Mouse (Mus musculus) thymus, postnatal 4 days (tissue): Measurements from ENCODE around the gene Tomm70a.
"Not testable (repeated sequence)": the region's sequence is repeated elsewhere in the genome, so short reads cannot be mapped to it uniquely, and the experiment has no call there.

Source experiments
- DNase-seq: peaks from one replicate; pipeline ENCODE4 v3.0.0; 2021

Gene Tomm70a

DNA sequence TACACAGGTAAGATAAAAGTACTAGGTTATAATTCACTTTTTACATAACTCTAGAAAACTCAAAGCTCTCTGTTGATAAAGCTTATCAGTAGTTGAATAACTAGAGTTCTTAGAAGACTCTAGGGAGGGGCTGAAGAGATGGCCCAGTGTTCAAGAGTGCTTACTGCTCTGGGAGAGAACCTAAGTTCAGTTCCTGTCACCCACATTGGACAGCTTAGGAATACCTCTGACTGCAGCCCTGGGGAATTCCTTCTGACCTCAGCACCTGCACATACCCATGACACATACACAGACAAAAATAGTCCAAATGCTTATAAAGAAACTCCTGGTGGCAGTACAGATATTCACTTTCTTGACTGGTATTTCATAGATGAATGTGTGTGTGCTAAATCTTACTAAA is 34.4 kb downstream of the Tomm70a start:
- no peak for DNase-seq

DNA sequence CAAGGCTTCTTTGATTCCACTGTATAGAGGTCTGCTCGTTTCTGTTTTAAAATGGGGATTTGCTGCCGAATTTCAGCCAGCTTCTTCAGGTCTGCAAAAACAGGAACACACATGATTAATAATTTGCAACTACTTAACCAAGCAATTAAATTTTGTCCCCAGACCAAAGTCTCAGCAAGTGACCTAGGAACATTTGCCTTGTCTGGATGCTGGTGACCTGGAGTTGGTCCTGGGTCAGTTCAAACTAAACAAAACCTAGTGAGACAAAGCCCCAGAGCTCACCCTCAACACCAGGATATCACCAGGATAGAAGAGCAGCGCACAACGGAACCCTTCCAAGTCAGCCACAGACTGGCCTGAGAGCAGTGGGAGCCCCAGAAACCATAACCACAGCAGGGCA is 35.6 kb downstream of the Tomm70a start:
- DNase-seq: no peak

- no peak for DNase-seq
Measured at GRCm38 (mm10) chr16:57157728-57158127, 36.2 kb downstream of the Tomm70a start.

GRCm38 (mm10) chr16:57159835-57160234 is 38.3 kb downstream of the Tomm70a start:
- no peak for DNase-seq

- no peak for DNase-seq
Measured at GRCm38 (mm10) chr16:57162841-57163240, 41.3 kb downstream of the Tomm70a start.

DNA sequence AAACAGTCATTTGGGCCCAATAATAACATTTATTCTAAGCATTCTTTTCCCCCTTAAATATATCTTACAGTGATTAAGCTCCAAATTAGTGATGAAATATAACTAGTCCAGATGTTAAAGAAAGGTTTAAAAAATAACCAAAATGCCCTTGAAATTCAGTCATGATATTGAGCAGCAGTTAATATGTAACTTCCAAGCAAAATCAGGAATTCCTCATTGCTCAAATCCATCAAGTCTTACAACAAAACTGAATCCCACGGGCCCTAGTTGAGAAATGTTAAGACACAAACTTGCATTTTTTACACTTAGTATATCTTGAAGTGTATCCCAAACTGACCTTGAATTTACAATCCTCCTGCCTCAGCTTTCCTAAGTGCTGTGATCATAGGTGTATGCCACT is 42.2 kb downstream of the Tomm70a start:
- no peak for DNase-seq

- DNase-seq: no peak
Measured at GRCm38 (mm10) chr16:57165157-57165556, 43.7 kb downstream of the Tomm70a start.

- no peak for DNase-seq
Measured at GRCm38 (mm10) chr16:57166086-57166485, 44.6 kb downstream of the Tomm70a start.

- peak; percentile 99 for DNase-seq
Measured at GRCm38 (mm10) chr16:57166611-57167513, 45.4 kb downstream of the Tomm70a start, which contains the start of gene Nit2. Gene Nit2, minus strand, starts transcription at chr16:57167341.

DNA sequence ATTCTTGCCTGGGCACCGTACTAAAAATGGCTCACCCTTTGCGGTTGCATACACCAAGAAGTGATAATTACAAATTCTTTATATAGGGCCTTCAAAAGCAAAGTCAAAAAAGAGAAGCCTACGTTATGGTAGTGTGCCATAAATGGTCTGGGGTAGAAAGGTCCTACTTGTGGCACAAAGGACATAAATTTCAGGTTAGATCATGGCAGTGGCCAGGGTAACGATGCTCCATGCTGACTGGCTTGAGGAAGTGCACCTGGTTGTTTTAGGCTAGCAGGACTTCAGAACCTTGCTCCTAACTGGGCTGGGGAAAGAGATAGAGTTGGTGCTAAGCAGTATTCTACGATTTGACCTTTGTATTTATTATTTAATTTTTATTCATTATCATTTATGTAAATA is 46.0 kb downstream of the Tomm70a start:
- no peak for DNase-seq

DNA sequence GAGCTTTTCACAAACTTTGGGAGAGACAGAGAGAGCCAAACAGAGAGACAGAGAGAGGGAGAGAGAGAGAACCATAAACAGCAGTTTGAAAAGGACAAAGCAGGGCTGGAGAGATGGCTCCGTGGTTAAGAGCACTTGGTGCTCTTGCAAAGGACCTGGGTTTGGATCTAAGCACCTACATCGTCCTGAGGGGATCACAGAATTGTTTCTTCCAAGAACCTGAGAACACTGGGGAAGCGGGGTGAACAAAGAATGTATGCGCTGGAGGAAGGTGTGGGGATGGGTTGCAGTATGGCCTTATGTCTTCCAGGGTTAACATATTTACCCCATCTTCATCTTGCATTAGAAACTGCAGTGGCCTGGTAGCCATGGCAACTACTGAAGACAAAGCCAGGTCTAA is 46.7 kb downstream of the Tomm70a start:
- DNase-seq: no peak

- DNase-seq: no peak
Measured at GRCm38 (mm10) chr16:57171161-57171560, 49.7 kb downstream of the Tomm70a start.

DNA sequence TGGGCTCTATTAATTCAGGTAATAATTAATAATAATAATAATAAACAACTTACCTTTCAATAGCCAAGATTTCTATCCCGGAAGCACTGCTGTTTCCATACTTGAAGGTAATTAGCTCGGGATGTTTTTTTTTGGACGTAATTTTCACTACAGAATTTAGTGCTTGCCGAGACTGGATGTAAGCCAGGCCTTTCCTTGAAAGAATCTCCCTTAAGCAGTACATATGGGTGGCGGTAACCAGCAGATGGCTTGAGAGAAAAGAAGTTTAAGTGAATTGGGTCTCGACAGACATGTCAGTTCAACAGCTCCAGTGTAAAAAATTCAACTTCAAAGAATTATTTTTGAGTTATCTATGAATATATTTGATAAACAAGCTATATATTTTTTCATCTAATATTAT is 50.1 kb downstream of the Tomm70a start:
- no peak for DNase-seq

DNA sequence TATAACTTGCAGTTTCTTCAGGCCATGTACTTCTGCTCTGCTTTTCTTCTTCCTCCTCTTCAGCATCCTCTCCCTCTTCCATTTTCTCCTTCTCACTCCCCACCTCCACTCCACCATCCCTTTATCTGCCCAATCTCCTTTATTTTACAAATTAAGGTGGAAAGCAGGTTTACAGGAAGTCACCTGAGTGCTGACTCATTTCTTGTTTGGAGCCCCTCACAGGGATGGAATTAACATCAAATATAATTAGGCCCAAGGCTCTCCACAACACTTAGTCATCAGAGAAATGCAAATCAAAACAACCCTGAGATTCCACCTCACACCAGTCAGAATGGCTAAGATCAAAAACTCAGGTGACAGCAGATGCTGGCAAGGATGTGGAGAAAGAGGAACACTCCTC is 53.0 kb downstream of the Tomm70a start:
- not testable (repeated sequence) for DNase-seq

- DNase-seq: no peak
Measured at GRCm38 (mm10) chr16:57175751-57176150, 54.2 kb downstream of the Tomm70a start.

DNA sequence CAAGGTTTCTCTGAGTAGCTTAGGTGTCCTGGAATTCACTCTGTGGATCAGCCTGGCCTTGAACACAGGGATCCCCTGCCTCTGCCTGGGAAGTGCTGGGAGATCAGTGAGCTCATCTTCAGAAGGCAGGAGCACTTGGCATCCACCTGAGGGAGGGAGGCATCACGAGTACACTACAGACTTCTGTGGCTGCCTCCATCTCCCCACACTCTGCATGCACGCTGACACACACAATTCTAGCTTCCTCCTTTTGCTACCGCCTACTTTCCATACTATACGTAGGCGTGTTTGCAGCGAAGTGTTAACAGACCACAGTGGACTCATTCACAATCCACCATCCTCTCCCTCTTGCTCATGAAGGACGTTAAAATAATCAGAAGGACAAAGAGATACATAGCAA is 54.8 kb downstream of the Tomm70a start:
- no peak for DNase-seq

DNA sequence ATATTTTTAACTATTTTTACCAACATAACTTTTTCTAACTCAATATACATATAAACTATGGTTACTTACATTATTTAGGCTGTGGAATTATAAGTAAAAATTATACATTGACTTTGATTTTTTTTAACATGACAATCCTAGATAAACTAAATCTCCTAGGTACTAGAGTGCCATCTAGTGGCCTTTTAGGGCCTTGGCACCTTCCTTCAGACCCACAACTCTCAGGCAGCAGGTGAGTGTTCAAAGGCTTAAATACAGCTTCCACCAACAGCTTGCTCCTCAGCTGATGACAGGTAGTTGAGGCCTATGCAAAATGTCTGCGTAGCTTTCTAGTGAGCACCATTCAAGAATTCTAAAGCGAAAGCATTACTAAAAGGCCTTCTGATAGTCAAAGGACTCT is 55.8 kb downstream of the Tomm70a start:
- peak; percentile 37 for DNase-seq

GRCm38 (mm10) chr16:57177664-57178063 is 56.2 kb downstream of the Tomm70a start:
- DNase-seq: no peak

DNA sequence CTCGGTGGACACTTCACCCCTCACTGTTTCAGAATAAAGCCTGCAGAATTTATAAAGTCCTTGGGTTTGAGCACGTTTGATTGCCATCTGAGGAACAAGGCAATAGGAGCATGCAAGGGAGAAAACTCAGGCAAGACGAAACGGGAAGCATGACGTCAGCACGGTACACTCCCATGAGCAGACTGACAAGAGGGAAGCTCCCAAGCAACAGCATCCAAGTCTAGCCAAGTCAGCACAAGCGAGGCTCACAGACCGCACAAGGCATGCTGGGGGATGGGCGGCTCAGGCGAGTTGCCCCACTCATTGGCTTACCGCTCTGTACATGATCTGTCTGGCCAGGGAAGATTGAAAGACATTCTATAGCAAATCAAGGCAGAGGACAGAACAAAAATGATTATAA is 59.7 kb downstream of the Tomm70a start:
- no peak for DNase-seq

DNA sequence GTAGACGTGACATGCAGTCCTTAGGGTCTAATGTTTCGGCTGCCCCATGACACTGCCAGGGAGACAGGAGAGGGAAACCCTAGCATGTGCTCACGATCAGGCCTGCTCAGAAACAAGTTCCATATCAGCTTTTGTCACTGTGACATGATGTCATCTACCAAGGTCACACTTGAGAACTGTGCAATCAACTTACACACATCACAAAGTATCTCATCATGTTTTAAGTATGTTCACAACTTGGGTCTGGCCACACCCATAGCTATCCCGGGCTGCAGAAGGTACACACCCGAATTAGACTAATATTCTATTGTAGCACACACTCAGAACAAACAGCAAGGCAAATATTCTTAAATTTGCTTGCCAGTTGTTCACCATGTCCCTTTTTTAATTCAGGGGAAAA is 60.5 kb downstream of the Tomm70a start:
- DNase-seq: no peak

DNA sequence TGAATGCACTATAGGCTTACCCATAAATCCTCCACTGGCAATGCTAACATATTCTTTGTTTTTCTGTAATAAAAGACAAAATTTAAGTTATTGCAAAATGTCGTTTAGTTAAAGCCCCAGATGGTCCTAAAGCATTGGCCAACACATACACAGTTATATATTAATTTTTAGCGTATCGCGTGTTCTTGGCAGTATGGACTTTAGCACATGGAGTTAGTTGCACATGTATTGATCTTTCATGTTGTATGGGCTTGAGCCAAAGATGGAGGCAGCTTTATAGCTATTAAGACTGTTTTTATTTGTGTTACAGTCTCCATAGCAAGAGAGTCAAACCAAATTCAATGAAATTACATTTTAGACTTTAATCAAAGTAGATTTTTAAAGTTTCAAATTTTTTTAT is 65.1 kb downstream of the Tomm70a start:
- no peak for DNase-seq

DNA sequence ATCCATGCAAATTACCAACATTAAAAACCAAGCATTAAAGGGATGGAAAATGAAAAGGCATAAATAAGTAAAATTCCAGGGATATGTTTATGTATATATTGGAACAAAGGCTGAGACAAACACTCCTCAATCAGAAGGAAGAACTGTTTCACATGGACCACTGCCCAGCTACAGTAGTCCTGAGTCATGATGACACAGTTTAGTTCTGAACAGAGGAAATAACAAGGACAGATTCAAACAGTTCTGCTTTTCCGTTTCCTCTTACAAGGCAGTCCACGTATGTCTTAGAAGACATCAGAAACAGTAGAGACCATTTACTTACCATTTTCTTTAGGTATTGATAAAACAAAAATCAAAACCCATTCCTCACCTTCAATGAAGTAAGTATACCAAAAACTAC is 68.0 kb downstream of the Tomm70a start:
- DNase-seq: no peak

DNA sequence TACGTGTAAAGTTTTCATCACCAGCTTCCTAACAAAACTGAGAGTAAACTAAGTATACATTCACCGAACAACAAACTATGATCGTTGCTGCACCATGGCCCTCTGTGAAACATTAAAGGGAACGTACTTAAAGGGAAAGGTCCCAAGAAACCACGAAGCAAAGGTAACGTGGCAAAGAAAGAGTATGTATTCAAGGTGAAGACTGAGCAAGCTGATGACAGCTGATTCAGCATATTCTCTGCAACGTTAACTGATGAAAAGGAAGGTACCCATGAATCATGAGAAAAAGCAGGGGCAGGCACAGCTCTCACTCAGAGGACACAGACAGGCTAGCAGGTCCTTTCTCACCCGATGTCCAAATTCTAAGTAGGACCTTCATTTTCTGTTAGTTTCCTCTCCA is 68.9 kb downstream of the Tomm70a start:
- no peak for DNase-seq

GRCm38 (mm10) chr16:57191214-57191613 is 69.7 kb downstream of the Tomm70a start:
- no peak for DNase-seq

GRCm38 (mm10) chr16:57196590-57196989 is 75.1 kb downstream of the Tomm70a start:
- no peak for DNase-seq
